Mouse (Mus musculus): ENCODE measurements at regions not wholly inside any gene's neighbourhood (a gene's known extent, or its start where the extent isn't known, plus 50 kb on each side); places are given as distances from the start of the nearest gene placed in this dataset.

GRCm38 (mm10) chr12:98123541-98123940 lies 135.7 kb downstream of the Galc start:
- no peak for TF ChIP-seq POLR2A (IDR thresholded peaks at IDR 0.05; ENCODE audit: control insufficient read depth, extremely low read depth, insufficient read depth, low read length, poor library complexity)
- TF ChIP-seq CTCF (IDR thresholded peaks at IDR 0.05; ENCODE audit: borderline replicate concordance, control insufficient read depth, extremely low read depth, insufficient read depth, low read length, poor library complexity) = no peak

All from thymus, adult 2 months (tissue).